Mouse (Mus musculus) right cerebral cortex, postnatal 14 days (tissue): Measurements from ENCODE around the gene Mlh1.
A peak's percentile ranks its signal among the peaks of the same experiment; 100 is the strongest.

ENCODE experiments used
- DNase-seq: peaks from one replicate; pipeline ENCODE4 v3.0.0; 2022

Mlh1 gene

DNA sequence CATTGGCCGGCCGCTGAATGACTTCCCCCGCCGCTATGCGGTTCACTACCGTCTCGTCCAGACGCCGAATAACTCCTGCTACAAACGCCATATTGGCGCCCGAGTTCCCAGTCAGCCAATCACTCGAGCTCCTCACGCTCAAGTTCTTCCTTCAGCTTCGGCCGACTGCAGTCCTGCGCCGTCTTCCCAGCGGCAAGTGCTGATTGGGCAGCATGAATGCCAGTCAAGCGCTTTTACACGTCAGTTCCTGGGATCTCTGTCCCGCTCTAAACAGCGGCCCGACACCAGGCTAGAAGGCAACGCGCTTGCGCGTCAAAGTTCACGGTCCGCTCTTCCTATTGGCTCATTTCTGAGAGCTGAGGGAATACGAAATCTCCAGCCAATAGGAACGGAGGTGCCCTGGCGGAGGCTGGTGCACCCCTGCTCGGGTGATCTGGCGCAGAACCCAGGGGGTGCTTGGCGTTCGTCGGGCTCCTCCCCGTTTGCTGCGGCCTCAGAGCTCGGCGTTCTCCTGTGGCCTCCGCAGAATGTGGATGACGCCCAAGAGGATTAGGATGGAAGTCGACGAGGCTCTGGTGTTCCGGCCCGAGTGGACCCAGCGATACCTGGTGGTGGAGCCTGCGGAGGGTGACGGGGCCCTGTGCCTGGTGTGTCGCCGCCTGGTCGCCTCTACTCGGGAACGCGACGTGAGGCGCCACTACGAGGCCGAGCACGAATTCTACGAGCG, at the start of gene Mlh1, which contains the start of gene Epm2aip1:
TSS of gene Mlh1 (minus strand) at position 358 of the 727 bp plus-strand sequence.
TSS of gene Epm2aip1 (plus strand) at position 496 of the 727 bp plus-strand sequence.
- DNase-seq: peak; percentile 100

DNA sequence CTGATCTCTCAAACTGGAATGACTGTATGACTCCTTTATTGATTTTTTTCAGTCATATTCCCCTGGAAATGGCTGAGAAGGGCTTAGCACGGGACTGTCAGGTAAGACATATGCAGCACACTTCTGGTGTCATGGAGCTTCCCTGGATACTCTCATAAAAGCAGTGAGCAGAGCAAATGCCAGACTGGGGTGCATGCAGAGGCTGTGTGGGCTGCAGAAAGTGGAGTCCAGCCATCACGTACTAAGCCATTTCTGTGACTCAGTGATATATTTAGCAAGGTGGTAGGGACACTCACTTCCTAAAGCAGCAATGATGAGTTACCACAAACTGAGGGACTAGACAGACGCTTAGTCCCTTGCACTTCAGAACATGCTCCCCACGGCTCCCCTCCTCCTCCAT, 49.3 kb upstream of the Mlh1 start:
- no peak for DNase-seq

- DNase-seq: peak; percentile 67
Observed at GRCm38 (mm10) chr9:111314219-111314618, 42.6 kb upstream of the Mlh1 start.

GRCm38 (mm10) chr9:111313793-111314192, 42.2 kb upstream of the Mlh1 start:
- no peak for DNase-seq

DNA sequence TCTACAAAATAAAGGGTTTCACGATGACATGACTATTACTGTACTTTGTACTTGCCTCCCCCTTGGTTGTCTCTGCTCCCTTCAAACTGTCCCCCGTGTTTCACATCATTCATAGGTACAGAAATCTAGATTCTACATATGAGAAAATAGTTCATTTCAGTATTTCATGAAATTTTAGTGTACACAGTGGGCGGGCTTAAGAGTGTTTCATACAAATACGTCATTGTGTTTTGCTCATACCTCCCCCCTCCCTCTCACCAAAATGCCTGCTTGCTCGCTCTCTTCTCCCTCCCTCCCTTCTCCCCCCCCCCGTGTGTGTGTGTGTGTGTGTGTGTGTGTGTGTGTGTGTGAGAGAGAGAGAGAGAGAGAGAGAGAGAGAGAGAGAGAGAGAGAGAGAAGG, 41.7 kb upstream of the Mlh1 start:
- DNase-seq: no peak

DNA sequence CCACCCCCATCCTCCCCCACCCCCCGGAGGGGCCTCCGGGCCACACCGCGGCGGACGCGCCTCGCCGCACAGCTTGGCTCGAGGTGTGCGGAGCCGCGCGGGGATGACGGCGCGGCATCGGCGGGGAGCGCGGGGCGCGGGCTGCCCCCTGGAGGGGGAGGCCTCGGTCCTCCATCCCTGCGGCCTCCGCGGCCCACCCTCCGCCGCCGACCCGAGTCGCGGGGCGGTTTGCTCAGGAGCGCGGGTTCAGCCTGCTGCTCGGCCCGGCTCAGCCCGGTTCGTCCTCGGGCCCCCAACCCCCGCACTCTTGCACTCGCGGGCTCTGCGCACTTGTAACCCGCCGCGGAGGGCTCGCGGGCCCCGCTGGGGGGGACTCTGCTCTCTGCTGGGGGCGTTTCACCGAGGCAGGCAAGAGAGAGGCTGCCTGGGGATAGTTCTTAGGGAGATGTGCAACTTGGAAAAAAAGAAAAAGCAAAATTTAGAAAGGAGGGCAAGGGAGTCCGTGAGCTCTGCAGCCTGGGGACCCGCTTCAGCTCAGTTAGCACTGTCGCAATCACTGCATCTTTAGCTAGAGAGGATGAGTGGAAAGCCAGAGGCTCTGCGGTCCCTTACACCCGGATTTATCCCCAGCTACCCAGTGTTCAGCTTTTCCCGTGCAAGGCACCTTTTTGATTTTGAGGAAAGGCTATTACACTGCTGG, 41.0 kb upstream of the Mlh1 start:
- peak; percentile 30 for DNase-seq

GRCm38 (mm10) chr9:111311843-111312441, 40.4 kb upstream of the Mlh1 start:
- peak; percentile 37 for DNase-seq

DNA sequence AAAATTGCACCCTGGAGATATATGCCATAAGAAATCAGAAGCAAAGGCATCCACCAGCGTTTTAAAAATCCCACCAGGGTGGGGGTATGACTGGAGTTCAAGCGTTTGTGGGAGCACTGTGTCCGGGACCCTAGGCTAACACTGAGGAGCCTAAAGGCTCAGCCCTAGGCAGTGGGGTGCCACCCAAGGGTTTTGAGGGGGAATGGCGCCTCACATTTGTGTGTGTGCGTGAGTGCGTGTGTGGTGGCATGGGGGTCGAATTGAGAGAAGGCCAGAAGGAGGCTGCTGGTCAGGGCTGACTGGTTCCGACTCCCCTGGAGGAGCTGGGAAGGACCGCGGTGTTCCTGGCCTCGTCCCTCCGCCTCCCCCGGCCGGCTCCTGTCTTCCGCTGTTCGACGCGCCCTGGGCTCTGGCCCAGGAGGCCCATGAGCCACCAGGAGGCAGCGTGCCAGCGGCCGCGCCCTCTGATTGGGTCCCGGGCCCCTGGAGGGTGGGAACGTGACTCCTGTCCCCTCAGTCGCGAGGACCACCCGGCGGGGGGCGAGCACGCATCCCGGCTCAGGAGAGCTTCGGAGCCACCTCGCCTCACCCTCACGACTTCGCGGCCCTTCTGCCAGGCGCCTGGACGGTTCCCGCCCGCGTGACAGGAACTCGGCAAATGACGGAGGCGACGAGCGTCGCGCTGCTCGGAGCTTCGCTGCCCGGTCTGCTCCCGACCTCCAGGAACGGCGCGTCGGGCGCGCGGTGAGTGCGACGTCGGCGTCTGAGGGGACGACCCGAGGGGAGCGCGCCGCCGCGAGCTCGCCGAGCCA, 39.6 kb upstream of the Mlh1 start, which contains the start of gene Trank1:
TSS of gene Trank1 (plus strand) at position 709 of the 812 bp plus-strand sequence.
- peak; percentile 64 for DNase-seq

GRCm38 (mm10) chr9:111306142-111306541, 34.6 kb upstream of the Mlh1 start:
- DNase-seq: no peak

DNA sequence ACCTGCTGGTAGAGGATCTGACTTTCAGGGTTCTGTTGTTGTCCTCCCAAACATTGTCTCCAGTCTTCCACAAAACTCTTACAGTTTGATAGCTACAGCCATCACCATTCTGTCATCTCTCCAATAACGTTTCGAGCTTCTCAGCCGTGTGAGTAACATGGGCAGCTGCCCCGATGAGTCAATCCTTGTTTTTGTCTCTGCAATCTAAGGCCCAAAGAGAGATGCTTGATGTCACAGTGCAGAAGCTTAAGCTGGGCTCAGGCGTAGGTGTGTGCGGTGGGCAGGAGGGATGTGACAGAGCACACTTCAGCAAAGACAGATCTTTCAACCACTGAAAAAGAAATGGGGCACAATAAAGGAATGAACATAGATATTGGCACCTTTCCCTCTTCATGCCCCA, 32.4 kb upstream of the Mlh1 start:
- no peak for DNase-seq

DNA sequence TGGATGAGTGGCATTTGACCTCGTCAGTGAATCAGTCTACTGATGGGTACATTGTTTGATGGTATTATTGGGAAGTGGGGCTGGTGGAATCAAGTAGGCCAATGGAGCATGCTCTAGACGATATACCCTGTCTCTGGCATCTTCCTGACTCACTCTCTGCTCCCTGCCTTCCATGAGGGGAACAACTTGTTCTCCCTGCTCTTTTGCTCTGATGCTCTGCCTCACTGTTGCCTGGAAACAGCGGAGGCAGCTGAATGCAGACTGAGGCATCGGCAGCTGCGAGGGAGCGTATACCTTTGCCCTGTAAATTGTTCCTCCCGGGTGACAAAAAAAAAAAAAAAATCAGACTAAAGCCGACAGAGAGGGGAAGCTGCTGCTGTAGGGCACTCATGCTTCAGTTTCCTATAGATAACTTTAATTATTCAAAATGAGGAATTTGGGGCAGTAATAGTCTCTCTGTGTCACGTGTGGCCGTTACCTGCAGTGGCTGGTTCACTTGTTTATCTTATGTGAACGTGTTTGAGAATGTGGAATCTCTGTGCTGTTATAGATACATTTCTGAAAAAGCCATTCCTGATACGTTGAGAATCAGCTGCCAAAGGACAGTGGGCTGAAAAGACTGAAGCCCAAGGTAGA, 30.7 kb upstream of the Mlh1 start:
- DNase-seq: no peak

GRCm38 (mm10) chr9:111298606-111299005, 27.0 kb upstream of the Mlh1 start:
- no peak for DNase-seq

DNA sequence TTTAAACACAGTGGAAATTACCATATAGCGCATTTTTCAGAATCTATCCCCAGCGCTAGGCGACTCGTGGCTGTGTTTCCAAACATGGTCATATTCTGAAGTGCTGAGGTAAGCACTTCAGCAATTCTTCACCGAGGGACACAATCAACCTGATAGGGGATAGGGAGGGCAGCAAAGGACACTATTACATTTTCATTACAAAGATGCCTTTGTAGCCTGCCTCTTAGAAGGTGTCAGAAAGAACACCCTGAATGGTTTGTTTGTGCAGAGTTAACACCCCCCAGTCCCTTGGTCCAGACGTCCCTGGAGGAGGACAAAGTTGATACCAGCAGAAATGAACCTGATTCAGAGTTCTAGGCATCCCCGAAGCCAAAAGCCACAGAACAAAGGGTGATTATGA, 24.8 kb upstream of the Mlh1 start:
- no peak for DNase-seq

DNA sequence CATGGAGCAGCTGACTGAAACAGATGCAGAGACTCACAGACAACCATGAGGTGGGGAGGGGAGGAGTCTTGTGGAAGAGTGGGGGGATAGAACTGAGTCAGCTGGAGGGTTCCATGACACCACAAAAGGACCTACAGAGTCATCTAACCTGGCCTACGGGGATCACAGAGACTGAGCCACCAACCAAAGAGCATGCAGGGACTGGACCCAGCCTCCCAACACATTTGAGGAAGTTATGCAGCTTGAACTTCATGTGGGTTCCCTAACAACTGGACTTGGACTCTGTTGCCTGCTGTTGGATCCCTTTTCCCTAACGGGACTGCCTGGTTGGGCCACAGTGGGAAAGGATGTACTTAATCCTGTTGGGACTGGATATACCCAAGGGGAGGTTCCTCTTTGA, 23.7 kb upstream of the Mlh1 start:
- no peak for DNase-seq

GRCm38 (mm10) chr9:111294911-111295310, 23.3 kb upstream of the Mlh1 start:
- DNase-seq: no peak

GRCm38 (mm10) chr9:111293234-111293633, 21.6 kb upstream of the Mlh1 start:
- DNase-seq: no peak

- DNase-seq: no peak
Observed at GRCm38 (mm10) chr9:111290539-111291100, 19.0 kb upstream of the Mlh1 start.

GRCm38 (mm10) chr9:111289832-111290339, 18.3 kb upstream of the Mlh1 start:
- peak; percentile 78 for DNase-seq

GRCm38 (mm10) chr9:111289294-111289831, 17.8 kb upstream of the Mlh1 start:
- DNase-seq: no peak

- no peak for DNase-seq
Observed at GRCm38 (mm10) chr9:111287956-111288355, 16.4 kb upstream of the Mlh1 start.

GRCm38 (mm10) chr9:111286468-111286867, 14.9 kb upstream of the Mlh1 start:
- DNase-seq: no peak

GRCm38 (mm10) chr9:111285676-111286075, 14.1 kb upstream of the Mlh1 start:
- DNase-seq: no peak
